In the genomic region with DNA sequence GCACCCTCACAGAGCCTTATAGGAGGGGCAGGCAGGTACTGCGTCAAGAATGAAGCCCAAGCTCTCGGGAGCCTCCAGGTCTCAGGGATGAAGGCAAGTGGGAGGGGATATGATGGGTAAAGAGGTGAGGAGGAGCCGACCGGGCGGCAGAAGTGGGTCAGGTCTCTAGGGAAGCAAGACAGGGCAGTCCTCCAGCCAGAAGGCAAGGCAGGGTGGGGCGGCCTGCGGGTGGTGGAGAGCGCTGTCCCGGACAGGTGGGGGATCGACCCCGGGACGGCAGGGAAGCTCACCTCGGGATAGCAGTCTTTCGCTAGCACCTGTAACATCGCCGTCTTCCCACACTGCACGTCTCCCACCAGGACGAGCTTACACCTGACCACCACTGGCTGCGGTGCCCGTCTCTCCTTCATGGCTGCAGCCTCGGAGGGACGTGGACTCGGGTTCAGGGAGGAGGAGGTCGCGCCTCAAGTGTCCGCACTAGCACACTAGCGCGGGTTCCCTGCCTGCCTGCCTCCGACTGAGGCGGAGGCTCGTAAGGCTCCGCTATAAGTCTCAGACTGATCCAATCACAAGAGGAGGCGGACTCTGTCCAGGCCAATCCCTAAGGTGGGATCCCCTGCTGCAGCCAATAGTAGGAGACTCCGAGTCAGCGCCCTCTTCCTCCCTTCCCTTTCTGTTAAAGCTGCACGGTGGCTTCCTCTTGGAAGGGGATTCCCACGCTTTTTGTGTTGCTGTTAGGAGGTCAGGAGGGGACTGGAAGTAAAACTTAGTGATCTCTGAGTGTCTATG, we compare ENCODE assay signal across 8 mouse cellular contexts. TPM values are rescaled to one million over a fixed set of nuclear protein-coding genes. Genes with fewer than 3 reads are reported as not detected.
A peak's percentile ranks its signal among the peaks of the same experiment; 100 is the strongest.
DNase-seq lines count a peak whose midpoint lies in the region; ATAC-seq and TF ChIP-seq lines count a peak whose summit lies in the region.

TSS of gene Rnd1 (minus strand) at position 522 of the 789 bp plus-strand sequence.

- in situ Hi-C loops in CH12.LX (cut with MboI; ENCODE audit: low pct_ligation_motif_present, low pct_unique_long_range_greater_than_20kb, low sequenced_read_pairs) = no loop called here

- H3K36me3 ChIP-seq in CH12.LX (replicated peaks in 1 of 2; ENCODE audit: control insufficient read depth in 1 of 2, insufficient read depth in 1 of 2, low read length in 1 of 2) (peaks cover 0 to 27% of the 10 kb centered on the region in 2 experiments), myocyte (ENCODE audit: control insufficient read depth, insufficient read depth) (no peaks in the 10 kb centered on the region)
- no peaks in the 10 kb centered on the region for H3K36me3 ChIP-seq in heart, embryonic 14.5 days (ENCODE audit: control insufficient read depth, insufficient read depth, low read length)
- no peaks in the 10 kb centered on the region for H3K36me3 ChIP-seq in liver, embryonic 11.5 days (ENCODE audit: control insufficient read depth, insufficient read depth, low read length)

- peak; percentile 94 for DNase-seq in CH12.LX (ENCODE audit: extremely low read depth)
- DNase-seq in c-Kit-positive CD71-negative TER-119-negative erythroid progenitor cells, embryonic 14.5 days (ENCODE audit: low read depth) = peak; percentile 67
- DNase-seq in fibroblast of lung, adult 2 months (ENCODE audit: low read depth) = peak; percentile 82
- DNase-seq in kidney, postnatal 10 days = peak; percentile 89
- DNase-seq in liver, embryonic 11.5 days (ENCODE audit: low spot score) = peak; percentile 77
- peak; percentile 61 to 77 for DNase-seq in spleen, postnatal 4 days (ENCODE audit: low spot score in 2 of 2)

- H3K9ac ChIP-seq in CH12.LX (ENCODE audit: insufficient read depth, low read depth) = peak within 1 kb of the TSS; percentile 22; the same call in 1 of the 2 replicates
- peak within 1 kb of the TSS; percentile 61 for H3K9ac ChIP-seq in heart, embryonic 14.5 days (ENCODE audit: low read length)
- peak within 1 kb of the TSS; percentile 23 for H3K9ac ChIP-seq in liver, embryonic 11.5 days (ENCODE audit: low read depth, low read length)

- peak; percentile 90 for ATAC-seq in heart, embryonic 14.5 days (ENCODE audit: insufficient number of reproducible peaks, insufficient read depth, low FRiP score, low read depth)
- ATAC-seq in liver, embryonic 11.5 days (replicated peaks; ENCODE audit: low FRiP score) = peak; percentile 96

- H3K27ac ChIP-seq in CH12.LX (ENCODE audit: insufficient read depth, low read depth) = no peak within 1 kb of the TSS
- no peak within 1 kb of the TSS for H3K27ac ChIP-seq in heart, embryonic 14.5 days (replicated peaks in 1 of 2; ENCODE audit: control insufficient read depth in 1 of 2, insufficient read depth in 1 of 2, low read depth in 2 of 2, low read length in 2 of 2)
- H3K27ac ChIP-seq in liver, embryonic 11.5 days (ENCODE audit: low read depth, low read length) = no peak within 1 kb of the TSS

- H3K27me3 ChIP-seq in CH12.LX (replicated peaks) (peaks cover 12% of the 10 kb centered on the region), myocyte (ENCODE audit: control insufficient read depth, insufficient read depth, insufficient read length) (no peaks in the 10 kb centered on the region)
- peaks cover 33% of the 10 kb centered on the region for H3K27me3 ChIP-seq in heart, embryonic 14.5 days (ENCODE audit: control insufficient read depth, insufficient read depth, low read length)
- H3K27me3 ChIP-seq in liver, embryonic 11.5 days (replicated peaks; ENCODE audit: control insufficient read depth, insufficient read depth, low read length) = peaks cover 47% of the 10 kb centered on the region

- dilution Hi-C loops in CH12.LX (cut with MboI; ENCODE audit: extremely low pct_ligation_motif_present, extremely low pct_unique_long_range_greater_than_20kb, low sequenced_read_pairs) = no loop called here

- peak within 1 kb of the TSS; percentile 8 for H3ac ChIP-seq in myocyte (ENCODE audit: control insufficient read depth, insufficient read length)

- TF ChIP-seq EP300 in CH12.LX (IDR thresholded peaks at IDR 0.05; ENCODE audit: low read length) = 0 out of 2 replicates have a peak, but pooled peaks have one; percentile 24

- H3K4me1 ChIP-seq in CH12.LX (ENCODE audit: control insufficient read depth in 1 of 2, insufficient read depth in 2 of 2) = peaks cover 14 to 34% of the 10 kb centered on the region in 2 experiments
- peaks cover 19 to 24% of the 10 kb centered on the region in 2 experiments for H3K4me1 ChIP-seq in heart, embryonic 14.5 days (ENCODE audit: control insufficient read depth in 2 of 2, insufficient read depth in 2 of 2, low read length in 2 of 2)
- peaks cover 12% of the 10 kb centered on the region for H3K4me1 ChIP-seq in liver, embryonic 11.5 days (replicated peaks; ENCODE audit: control insufficient read depth, insufficient read depth, low read length)

- no peak for TF ChIP-seq CTCF in CH12.LX (conservative IDR thresholded peaks at IDR 0.05 in 1 of 2, IDR thresholded peaks at IDR 0.05 in 1 of 2; ENCODE audit: low read depth in 2 of 2, low read length in 2 of 2)

- H3K4me3 ChIP-seq in CH12.LX (replicated peaks in 1 of 3; ENCODE audit: low read depth in 2 of 3, low read length in 2 of 3, poor library complexity in 1 of 3) (peak within 1 kb of the TSS; percentile 61 to 79 (median 62)), myocyte (peak within 1 kb of the TSS; percentile 51)
- peak within 1 kb of the TSS; percentile 45 for H3K4me3 ChIP-seq in heart, embryonic 14.5 days (ENCODE audit: control insufficient read depth in 1 of 2, insufficient read depth in 1 of 2, low read depth in 1 of 2, low read length in 2 of 2)
- H3K4me3 ChIP-seq in liver, embryonic 11.5 days (ENCODE audit: low read depth, low read length) = peak within 1 kb of the TSS; percentile 44

- TF ChIP-seq POLR2A in CH12.LX (IDR thresholded peaks at IDR 0.05; ENCODE audit: low read depth, low read length) (peak; percentile 99), myocyte (IDR thresholded peaks at IDR 0.05; ENCODE audit: insufficient read length, low read depth) (peak; percentile 100)

- TF ChIP-seq RAD21 in CH12.LX (IDR thresholded peaks at IDR 0.05; ENCODE audit: low read depth, low read length) = no peak

- H3K9me3 ChIP-seq in CH12.LX (replicated peaks; ENCODE audit: low read length) = no peaks in the 10 kb centered on the region
- no peaks in the 10 kb centered on the region for H3K9me3 ChIP-seq in heart, embryonic 14.5 days (ENCODE audit: control insufficient read depth, low read length)
- H3K9me3 ChIP-seq in liver, embryonic 11.5 days (ENCODE audit: control insufficient read depth, low read length) = no peaks in the 10 kb centered on the region

- H3K79me2 ChIP-seq in CH12.LX (replicated peaks; ENCODE audit: control insufficient read depth, extremely low read depth, insufficient read depth, poor library complexity, severe bottlenecking) (no peaks in the 10 kb centered on the region), myocyte (ENCODE audit: control insufficient read depth, insufficient read depth) (no peaks in the 10 kb centered on the region)

- WGBS in heart, embryonic 14.5 days = under 1% methylated on average over 37 of the region's 37 CpGs
- under 1% methylated on average over 37 of the region's 37 CpGs for WGBS in liver, embryonic 11.5 days

- peak within 1 kb of the TSS; percentile 65 for H3K4me2 ChIP-seq in CH12.LX (ENCODE audit: insufficient read depth, low read depth, poor library complexity, severe bottlenecking)
- peak within 1 kb of the TSS; percentile 94 for H3K4me2 ChIP-seq in heart, embryonic 14.5 days (ENCODE audit: low read length)
- H3K4me2 ChIP-seq in liver, embryonic 11.5 days = peak within 1 kb of the TSS; percentile 82
- H3K4me2 ChIP-seq in myocyte (ENCODE audit: low read depth) = peak within 1 kb of the TSS; percentile 97

TF ChIP-seq in CH12.LX, 34 proteins besides CTCF, POLR2A, EP300 and RAD21 (continues in another document):
- no peak for TF ChIP-seq ZNF384 (IDR thresholded peaks at IDR 0.05; ENCODE audit: low read depth, low read length)
- no peak for TF ChIP-seq JUN (IDR thresholded peaks at IDR 0.05; ENCODE audit: insufficient read depth, low read depth, low read length)
- peak; percentile 79; the same call in 1 of the 2 replicates for TF ChIP-seq MAX (IDR thresholded peaks at IDR 0.05; ENCODE audit: low read length)
- peak; percentile 91 for TF ChIP-seq CHD2 (IDR thresholded peaks at IDR 0.05; ENCODE audit: low read length)
- 0 out of 2 replicates have a peak, but pooled peaks have one; percentile 4 for TF ChIP-seq IRF4 (IDR thresholded peaks at IDR 0.05; ENCODE audit: low read depth, low read length)
- TF ChIP-seq ZMIZ1 (IDR thresholded peaks at IDR 0.05; ENCODE audit: low read depth, low read length) = peak; percentile 96
- TF ChIP-seq ZC3H11A (IDR thresholded peaks at IDR 0.05; ENCODE audit: low read depth, low read length) = no peak
- no peak for TF ChIP-seq PAX5 (IDR thresholded peaks at IDR 0.05; ENCODE audit: low read length)
- no peak for TF ChIP-seq CHD1 (IDR thresholded peaks at IDR 0.05; ENCODE audit: low read depth, low read length)
- no peak for TF ChIP-seq MAFK (IDR thresholded peaks at IDR 0.05; ENCODE audit: insufficient replicate concordance, low read length)
- TF ChIP-seq HCFC1 (IDR thresholded peaks at IDR 0.05; ENCODE audit: low read depth, low read length) = peak; percentile 41; the same call in 1 of the 2 replicates

TF ChIP-seq in myocyte, 11 proteins besides CTCF, POLR2A, EP300 and RAD21:
- peak; percentile 13 for TF ChIP-seq REST (IDR thresholded peaks at IDR 0.05; ENCODE audit: insufficient read depth, insufficient read length)
- no peak for TF ChIP-seq MAX (IDR thresholded peaks at IDR 0.05; ENCODE audit: low read depth)
- peak; percentile 30 for TF ChIP-seq SRF (IDR thresholded peaks at IDR 0.05; ENCODE audit: control insufficient read depth, insufficient read length, low read depth)
- TF ChIP-seq POLR2AphosphoS2 (IDR thresholded peaks at IDR 0.05; ENCODE audit: insufficient read length, low read depth) = peak; percentile 100
- TF ChIP-seq TCF12 (IDR thresholded peaks at IDR 0.05; ENCODE audit: insufficient read depth, poor library complexity, severe bottlenecking) = no peak

RNA-seq across cellular contexts. Expression of gene Rnd1, which starts in this region (rescaled TPM):
- total RNA-seq in CH12.LX (2012; rRNA removed) (3.8 and 6.3 TPM in 2 replicates), CH12.LX (2014; rRNA removed) (5.8 and 9.4 TPM in 2 replicates)
- polyA plus RNA-seq in CH12.LX (2012; ENCODE audit: insufficient read length, low read depth) (5.7 and 6.0 TPM in 2 replicates), myocyte (2012; fragmentation: generic; extraction: Trizol) (14.4 TPM)
- 0.61 and 1.3 TPM in 2 replicates for polyA plus RNA-seq in heart, embryonic 14.5 days (2014; fragmentation: Nextera tagmentation; extraction: Ambion mirVana)
- 0.60 and 0.68 TPM in 2 replicates for polyA plus RNA-seq in liver, embryonic 11.5 days (2014; fragmentation: Nextera tagmentation; extraction: Ambion mirVana)

Comparison
In these comparisons a context has a peak if more than half of its experiments do, and no peak if none do; other contexts are left out.
1. Peak in DNase-seq, ATAC-seq, H3K4me3 ChIP-seq, H3K9ac ChIP-seq and H3K4me2 ChIP-seq in liver, embryonic 11.5 days; RNA of the gene not detected or under 1 TPM.